Mouse (Mus musculus) cerebellum, adult 2 months (tissue): ENCODE results near the gene Tfap2d. TPM values are rescaled to one million over a fixed set of nuclear protein-coding genes. Genes with fewer than 3 reads are reported as not detected.

Experiments used
- DNase-seq, 2 experiments: peaks; one replicate each; pipeline ENCODE4 v3.0.0; 2021
- H3K27ac ChIP-seq: fragments of 200-500 bp; 2 replicates; pipeline ENCODE4 v1.5.1; 2012; ENCODE audit warnings: low read length, control low read depth, inconsistent platforms; ENCODE audit not compliant: insufficient read depth
- H3K27me3 ChIP-seq: fragments of 200-500 bp; 2 replicates; pipeline ENCODE4 v1.6.1; 2012; ENCODE audit warnings: inconsistent platforms, mild to moderate bottlenecking, low read length, moderate library complexity; ENCODE audit not compliant: control insufficient read depth, insufficient read depth
- H3K4me1 ChIP-seq: fragments of 200-500 bp; 2 replicates; pipeline ENCODE4 v1.6.1; 2011; ENCODE audit warnings: low read length; ENCODE audit not compliant: control insufficient read depth, insufficient read depth
- H3K4me3 ChIP-seq: fragments of 200-500 bp; replicated peaks from 2 replicates; pipeline ENCODE3; 2011; ENCODE audit warnings: mild to moderate bottlenecking, low read depth, low read length, control low read depth; ENCODE audit not compliant: insufficient read depth
- CTCF ChIP-seq: fragments of 200-500 bp; IDR thresholded peaks from 2 replicates; pipeline ENCODE4 v1.5.1; 2011; ENCODE audit warnings: low read depth, mild to moderate bottlenecking, control low read depth, low read length, moderate library complexity, borderline replicate concordance; ENCODE audit not compliant: insufficient read depth
- POLR2A ChIP-seq: fragments of 200-500 bp; IDR thresholded peaks from 2 replicates; pipeline ENCODE4 v1.6.1; 2011; ENCODE audit warnings: low read length, control low read depth, borderline replicate concordance; ENCODE audit not compliant: insufficient read depth
- WGBS: fragments of 180-500 bp; shearing (Covaris S2); methylation state at CpG from one replicate; pipeline ENCODE4 v1.1.7; 2018; 5-methylcytosine and 5-hydroxymethylcytosine counted together
- polyA plus RNA-seq: library from polyadenylated mRNA; depleted of rRNA; stranded (reverse); fragments of >200 nt; gene quantifications from 2 replicates; pipeline ENCODE4 v1.2.3, GENCODE M21; 2012

The Tfap2d gene
- polyA plus RNA-seq, 1 experiment, result 2.2 TPM

DNA sequence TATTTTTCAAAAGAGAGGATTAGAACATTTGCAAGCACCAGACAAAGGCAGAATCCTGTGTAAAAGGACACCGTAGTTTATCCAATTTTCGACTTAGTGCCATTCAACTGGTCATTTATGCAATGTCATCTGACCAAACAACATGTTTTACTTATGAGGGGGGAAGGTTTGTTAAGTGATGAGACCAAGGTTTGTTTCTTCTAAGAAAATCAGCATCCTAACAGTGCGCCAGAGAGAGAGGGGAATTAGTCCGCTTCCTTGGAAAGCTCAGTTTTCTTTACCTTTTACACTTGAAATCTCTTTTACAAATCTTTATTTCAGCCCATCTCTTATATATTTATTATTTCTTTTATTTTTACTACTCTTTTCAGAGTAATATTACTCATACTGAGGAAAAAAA is 3.6 kb downstream of the Tfap2d start:
- TF ChIP-seq POLR2A (no peak), CTCF (no peak)
- no peaks in the 10 kb centered on the region; the same call in 1 of the 2 replicates for H3K27me3 ChIP-seq
- 7% methylated on average over 4 of the region's 4 CpGs for WGBS
- no peak for DNase-seq
- H3K4me1 ChIP-seq, result no peaks in the 10 kb centered on the region
- no peak overlapping the region for H3K27ac ChIP-seq
- H3K4me3 ChIP-seq, result no peak overlapping the region

DNA sequence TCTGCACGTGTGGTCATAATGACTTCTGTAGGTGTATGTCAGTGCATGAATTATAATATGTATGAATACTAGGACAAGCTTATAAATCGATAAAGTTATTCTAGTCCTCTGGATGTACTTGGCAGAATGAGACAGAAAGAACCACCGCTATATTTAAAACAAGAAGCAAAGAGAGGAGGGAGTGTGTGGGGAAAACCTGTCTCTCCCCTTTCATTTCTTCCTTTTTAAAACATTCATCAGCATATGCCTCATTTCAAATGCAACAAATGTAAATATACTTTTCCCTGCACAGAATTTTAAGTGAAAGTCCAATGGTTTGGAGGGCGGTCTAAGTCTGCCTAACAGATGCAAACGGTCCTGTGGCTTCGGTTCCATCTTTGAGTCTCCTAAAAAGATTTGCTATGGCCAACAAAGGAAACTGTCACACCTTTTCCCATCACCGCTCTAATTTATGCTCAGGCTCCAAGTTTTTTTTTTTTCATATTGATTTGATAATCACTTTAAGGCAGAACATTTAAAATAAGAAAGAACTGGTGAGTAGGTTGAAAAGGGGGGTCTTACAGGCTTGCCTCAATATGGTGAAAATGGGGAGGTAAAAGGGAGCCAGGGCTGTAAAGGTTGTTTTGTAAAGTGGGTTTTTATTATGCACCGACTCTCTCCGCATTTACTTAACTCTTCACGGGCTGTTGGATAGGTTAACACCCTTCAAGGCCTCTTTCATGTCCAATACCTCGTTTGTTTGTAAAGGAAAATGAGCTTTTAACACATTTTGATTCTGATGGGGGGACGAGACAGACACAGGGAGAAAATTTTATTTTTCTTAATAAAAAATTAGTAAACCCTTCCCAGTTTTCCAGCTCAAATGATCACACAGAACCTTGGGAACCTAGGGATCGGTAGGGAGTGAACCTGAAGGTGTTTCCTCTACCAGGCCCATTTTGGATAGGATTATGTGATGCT is 4.3 kb downstream of the Tfap2d start:
- Histone ChIP-seq H3K27me3 (no peaks in the 10 kb centered on the region; the same call in 1 of the 2 replicates), H3K4me3 (no peak overlapping the region), H3K4me1 (no peaks in the 10 kb centered on the region), H3K27ac (no peak overlapping the region)
- no peak for DNase-seq
- 2% methylated on average over 13 of the region's 13 CpGs for WGBS
- TF ChIP-seq POLR2A (no peak), CTCF (no peak)

DNA sequence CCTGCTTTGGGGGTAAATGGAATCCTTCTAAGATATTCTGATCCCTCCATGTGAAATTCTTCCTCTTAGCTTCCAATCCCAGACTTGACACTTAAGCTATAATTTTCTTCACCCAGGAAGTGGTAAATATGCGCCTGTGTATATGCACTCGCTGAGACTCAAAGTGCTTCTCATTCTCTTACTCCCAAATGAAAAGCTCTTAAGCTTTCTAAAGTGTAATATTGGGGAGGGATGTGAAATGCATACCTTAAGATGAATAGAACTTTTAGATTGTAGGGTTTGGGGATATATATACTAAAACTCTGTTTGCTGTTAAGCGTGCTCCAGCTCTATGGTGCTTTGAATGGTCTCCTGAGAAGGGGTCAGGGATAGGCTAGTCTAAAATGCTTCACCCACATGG is 5.0 kb downstream of the Tfap2d start:
- no peaks in the 10 kb centered on the region; the same call in 1 of the 2 replicates for H3K27me3 ChIP-seq
- no peaks in the 10 kb centered on the region for H3K4me1 ChIP-seq
- no peak overlapping the region for H3K4me3 ChIP-seq
- TF ChIP-seq CTCF, result no peak
- TF ChIP-seq POLR2A, result no peak
- DNase-seq, result no peak
- 6% methylated on average over 3 of the region's 3 CpGs for WGBS
- no peak overlapping the region for H3K27ac ChIP-seq

- H3K4me3 ChIP-seq, result no peak overlapping the region
Measured at GRCm38 (mm10) chr1:19109711-19110110, 6.9 kb downstream of the Tfap2d start.

GRCm38 (mm10) chr1:19110211-19110610 is 7.4 kb downstream of the Tfap2d start:
- 3% methylated on average over 5 of the region's 5 CpGs for WGBS
- DNase-seq, result no peak
- H3K4me3 ChIP-seq, result no peak overlapping the region
- no peak overlapping the region for H3K27ac ChIP-seq
- no peaks in the 10 kb centered on the region for H3K4me1 ChIP-seq
- TF ChIP-seq CTCF, result no peak
- TF ChIP-seq POLR2A, result no peak
- H3K27me3 ChIP-seq, result no peaks in the 10 kb centered on the region; the same call in 1 of the 2 replicates

More at GRCm38 (mm10) chr1:19109711-19110110, 6.9 kb downstream of the Tfap2d start:
- H3K27me3 ChIP-seq, result no peaks in the 10 kb centered on the region; the same call in 1 of the 2 replicates
- no peak for TF ChIP-seq CTCF
- TF ChIP-seq POLR2A, result no peak
- no peak for DNase-seq
- 2% methylated on average over 16 of the region's 16 CpGs for WGBS
- no peaks in the 10 kb centered on the region for H3K4me1 ChIP-seq
- H3K27ac ChIP-seq, result no peak overlapping the region

DNA sequence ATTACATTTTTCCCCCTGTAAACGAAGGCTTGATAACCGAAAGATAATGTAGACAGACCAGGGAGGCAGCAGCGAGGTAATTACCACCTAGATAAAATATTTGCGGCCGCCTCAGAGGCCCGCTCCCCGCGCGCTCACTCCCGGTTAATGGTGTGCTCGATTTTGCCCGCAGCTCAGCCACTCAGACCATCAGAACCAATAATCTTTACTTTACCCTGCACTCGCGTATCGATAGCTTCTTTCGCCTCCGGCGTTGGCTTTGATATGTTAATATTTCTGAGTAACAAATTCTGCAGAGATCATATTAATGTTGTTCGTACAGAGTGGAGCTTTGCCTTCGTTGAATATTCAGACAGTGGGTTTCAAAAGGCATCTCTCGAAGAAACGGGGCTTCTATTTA is 8.2 kb downstream of the Tfap2d start:
- TF ChIP-seq CTCF (no peak), POLR2A (no peak)
- H3K27me3 ChIP-seq, result no peaks in the 10 kb centered on the region; the same call in 1 of the 2 replicates
- no peak overlapping the region for H3K4me3 ChIP-seq
- H3K4me1 ChIP-seq, result no peaks in the 10 kb centered on the region
- 2% methylated on average over 22 of the region's 22 CpGs for WGBS
- H3K27ac ChIP-seq, result no peak overlapping the region
- no peak for DNase-seq

DNA sequence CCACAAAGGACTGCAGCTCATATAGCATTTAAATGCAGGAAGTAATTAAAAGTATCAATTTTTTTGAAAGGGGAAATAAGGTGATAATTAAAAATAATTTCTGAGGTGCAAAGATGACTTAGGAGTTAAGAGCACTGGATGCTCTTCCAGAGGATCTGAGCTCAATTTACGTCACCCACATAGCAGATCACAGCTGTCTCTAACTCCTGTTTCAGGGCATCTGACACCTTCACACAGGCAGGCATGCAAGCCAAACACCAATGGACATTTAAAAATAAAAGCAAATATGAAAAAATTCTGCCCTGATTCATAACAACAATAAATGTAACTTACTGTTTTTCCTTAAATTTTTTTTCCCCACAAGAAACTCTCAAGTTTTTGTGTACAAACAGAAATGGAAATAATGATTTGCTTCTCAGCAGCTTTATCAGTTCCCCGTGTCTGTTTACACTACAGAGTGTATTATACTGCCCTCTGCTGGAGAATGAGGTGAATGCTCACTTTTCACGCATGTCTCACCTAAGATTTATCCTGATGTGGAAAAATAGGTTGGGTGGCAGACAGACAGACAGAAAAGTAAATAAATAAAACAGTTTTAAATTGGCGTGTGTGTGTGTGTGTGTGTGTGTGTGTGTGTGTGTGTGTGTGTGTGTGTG is 76.0 kb downstream of the Tfap2d start:
- no peaks in the 10 kb centered on the region for H3K4me1 ChIP-seq
- no peak overlapping the region for H3K27ac ChIP-seq
- no peak overlapping the region for H3K4me3 ChIP-seq
- peak in 1 of 2 experiments; percentile 37 for DNase-seq
- no peaks in the 10 kb centered on the region for H3K27me3 ChIP-seq
- 3% methylated on average over 4 of the region's 4 CpGs for WGBS
- no peak for TF ChIP-seq CTCF

- no peak for DNase-seq
- Histone ChIP-seq H3K4me1 (no peaks in the 10 kb centered on the region), H3K27me3 (peaks cover 6% of the 10 kb centered on the region; the same call in 1 of the 2 replicates), H3K27ac (no peak overlapping the region), H3K4me3 (no peak overlapping the region)
- peak; percentile 45; the same call in 1 of the 2 replicates for TF ChIP-seq CTCF
- no peak for TF ChIP-seq POLR2A
- WGBS, result 3% methylated on average over 12 of the region's 12 CpGs
Measured at GRCm38 (mm10) chr1:19205649-19206048, 102.8 kb downstream of the Tfap2d start.
